Mouse (Mus musculus): ENCODE results near the gene Tcf3.

DNA sequence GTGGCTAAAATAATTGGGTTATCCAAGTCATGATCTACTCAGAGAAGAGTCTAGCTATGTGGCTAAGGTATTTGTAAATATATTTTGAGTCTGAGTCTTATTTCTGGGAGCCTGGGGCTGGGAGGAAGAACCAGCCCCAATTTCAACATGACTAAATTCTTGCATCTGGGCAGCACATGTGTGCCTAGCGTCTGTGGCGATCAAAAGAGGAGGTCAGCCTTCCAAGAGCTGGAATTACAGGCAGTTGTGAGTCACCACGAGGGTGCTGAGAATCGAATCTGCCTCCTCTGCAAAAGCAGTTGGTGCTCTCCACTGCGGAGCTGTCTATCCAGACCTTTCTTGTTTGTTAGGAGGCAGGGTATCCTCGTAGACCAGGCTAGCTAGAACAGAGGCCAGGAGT, 67.7 kb downstream of the Tcf3 start:
- TF ChIP-seq CTCF (IDR thresholded peaks at IDR 0.05; ENCODE audit: low read depth) (no peak), EP300 (IDR thresholded peaks at IDR 0.05; ENCODE audit: low read depth) (no peak)

Data from liver, embryonic 14.5 days (tissue).